Mouse (Mus musculus) liver, adult 2 months (tissue): ENCODE data around the gene Usp7. TPM values are rescaled to one million over a fixed set of nuclear protein-coding genes. Genes with fewer than 3 reads are reported as not detected.
A peak's percentile ranks its signal among the peaks of the same experiment; 100 is the strongest.

ENCODE experiments used
- DNase-seq: peaks from one replicate; pipeline ENCODE4 v3.0.0-alpha.2; 2011; ENCODE audit warnings: low read depth, low spot score; ENCODE audit errors: extremely low read depth
- H3K27ac ChIP-seq: fragments of 200-500 bp; replicated peaks from 2 replicates; pipeline ENCODE4 v1.5.1; 2012; ENCODE audit warnings: low read depth, mild to moderate bottlenecking, control low read depth, inconsistent platforms, low read length; ENCODE audit not compliant: insufficient read depth
- H3K27me3 ChIP-seq: fragments of 200-500 bp; 2 replicates; pipeline ENCODE4 v1.6.1; 2012; ENCODE audit warnings: mild to moderate bottlenecking, moderate library complexity, low read length, inconsistent platforms; ENCODE audit not compliant: control insufficient read depth, insufficient read depth
- H3K36me3 ChIP-seq: fragments of 200-500 bp; 2 replicates; pipeline ENCODE4 v1.6.1; 2012; ENCODE audit warnings: low read length, inconsistent platforms; ENCODE audit not compliant: control insufficient read depth, insufficient read depth
- H3K4me1 ChIP-seq: fragments of 200-500 bp; 2 replicates; pipeline ENCODE4 v1.6.1; 2011; ENCODE audit warnings: low read length; ENCODE audit not compliant: control insufficient read depth, insufficient read depth
- H3K4me3 ChIP-seq: fragments of 200-500 bp; 2 replicates; pipeline ENCODE4 v1.5.1; 2011; ENCODE audit warnings: low read depth, mild to moderate bottlenecking, control low read depth, low read length, moderate library complexity; ENCODE audit not compliant: insufficient read depth
- H3K79me2 ChIP-seq: fragments of 200-500 bp; 2 replicates; pipeline ENCODE4 v1.6.1; 2012; ENCODE audit warnings: inconsistent platforms, mild to moderate bottlenecking, low read length, moderate library complexity; ENCODE audit not compliant: control insufficient read depth, insufficient read depth
- H3K9ac ChIP-seq: fragments of 200-500 bp; 2 replicates; pipeline ENCODE4 v1.6.1; 2012; ENCODE audit warnings: low read depth, mild to moderate bottlenecking, control low read depth, inconsistent platforms, low read length
- CTCF ChIP-seq: fragments of 200-500 bp; IDR thresholded peaks from 2 replicates; pipeline ENCODE4 v1.5.1; 2011; ENCODE audit warnings: low read depth, low read length, control low read depth
- POLR2A ChIP-seq: fragments of 200-500 bp; IDR thresholded peaks from 2 replicates; pipeline ENCODE4 v1.6.1; 2011; ENCODE audit warnings: low read length, control low read depth; ENCODE audit not compliant: insufficient read depth; ENCODE audit errors: extremely low read depth
- WGBS: fragments of 180-500 bp; shearing (Covaris S2); methylation state at CpG from one replicate; pipeline ENCODE4 v1.1.7; 2018; 5-methylcytosine and 5-hydroxymethylcytosine counted together
- polyA plus RNA-seq: library from polyadenylated mRNA; depleted of rRNA; stranded (reverse); fragments of >200 nt; gene quantifications from 2 replicates; pipeline ENCODE4 v1.2.3, GENCODE M21; 2012
- total RNA-seq: library from RNA; depleted of rRNA; stranded (reverse); fragments of >200 nt; gene quantifications from 2 replicates; pipeline ENCODE4 v1.2.3, GENCODE M21; 2014

Usp7 gene
- total and polyA plus RNA-seq, 2 experiments = 12.5 to 41.5 TPM

DNA sequence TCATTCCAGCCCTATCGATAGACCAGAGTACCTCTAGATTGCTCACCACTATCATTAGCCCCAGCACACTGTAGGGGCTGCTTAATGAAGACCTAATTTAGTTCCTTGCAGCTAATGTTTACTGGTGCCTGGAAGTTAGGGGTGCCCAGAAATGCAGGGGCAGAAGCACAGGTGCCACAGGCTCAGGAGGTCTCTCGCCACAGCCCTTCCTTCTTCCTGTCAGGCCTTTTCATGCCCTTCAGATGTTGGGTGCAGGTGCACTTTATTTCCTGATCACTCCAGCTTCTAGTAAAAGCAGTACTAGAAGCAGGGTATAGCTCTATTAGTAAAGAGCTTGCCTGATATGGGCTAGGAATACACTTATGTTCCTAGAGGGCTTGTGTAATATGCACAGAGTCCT, 46.4 kb downstream of the Usp7 start:
- H3K79me2 ChIP-seq = no peaks in the 10 kb centered on the region
- no peaks in the 10 kb centered on the region for H3K36me3 ChIP-seq
- TF ChIP-seq POLR2A = no peak
- no peak for TF ChIP-seq CTCF
- no peaks in the 10 kb centered on the region for H3K27me3 ChIP-seq
- H3K9ac ChIP-seq = no peak overlapping the region
- H3K27ac ChIP-seq = no peak overlapping the region
- no peaks in the 10 kb centered on the region for H3K4me1 ChIP-seq
- no peak for DNase-seq
- H3K4me3 ChIP-seq = no peak overlapping the region
- WGBS = 98% methylated on average over 2 of the region's 2 CpGs

- Histone ChIP-seq H3K27ac (no peak overlapping the region), H3K4me1 (no peaks in the 10 kb centered on the region), H3K9ac (no peak overlapping the region), H3K27me3 (no peaks in the 10 kb centered on the region), H3K4me3 (no peak overlapping the region), H3K36me3 (no peaks in the 10 kb centered on the region), H3K79me2 (no peaks in the 10 kb centered on the region)
- TF ChIP-seq POLR2A (no peak), CTCF (no peak)
- DNase-seq = no peak
- WGBS = 79% methylated on average over 3 of the region's 3 CpGs
Measured at GRCm38 (mm10) chr16:8743989-8744388, 48.1 kb downstream of the Usp7 start.

DNA sequence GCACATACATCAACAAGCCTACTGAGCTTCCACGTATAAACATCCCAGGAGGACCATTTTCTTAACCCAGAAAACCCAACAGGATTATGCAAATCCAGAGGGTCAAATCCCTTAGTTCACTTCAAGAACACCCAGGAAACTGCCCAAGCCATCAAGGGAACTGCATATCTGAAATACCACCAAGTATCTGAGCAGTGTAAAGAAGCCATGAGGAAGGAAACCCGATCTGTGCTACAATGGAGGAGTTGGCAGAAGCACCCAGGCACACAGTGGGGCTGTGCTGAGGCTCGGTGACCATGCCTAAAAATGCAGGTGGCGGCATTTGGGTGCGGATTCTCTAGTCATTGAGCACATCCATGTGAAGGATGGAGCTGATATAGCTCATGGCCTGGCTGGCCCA, 50.4 kb downstream of the Usp7 start:
- Histone ChIP-seq H3K36me3 (no peaks in the 10 kb centered on the region), H3K27ac (no peak overlapping the region), H3K27me3 (no peaks in the 10 kb centered on the region), H3K9ac (no peak overlapping the region), H3K4me3 (no peak overlapping the region), H3K4me1 (peaks cover 4% of the 10 kb centered on the region), H3K79me2 (peaks cover 12% of the 10 kb centered on the region; the same call in 1 of the 2 replicates)
- DNase-seq = no peak
- WGBS = 91% methylated on average over 5 of the region's 5 CpGs
- TF ChIP-seq CTCF (no peak), POLR2A (no peak)

GRCm38 (mm10) chr16:8741110-8741509, 51.0 kb downstream of the Usp7 start:
- TF ChIP-seq POLR2A (no peak), CTCF (no peak)
- H3K36me3 ChIP-seq = no peaks in the 10 kb centered on the region
- 37% methylated on average over 1 of the region's 1 CpGs for WGBS
- no peak overlapping the region for H3K9ac ChIP-seq
- H3K79me2 ChIP-seq = peaks cover 16% of the 10 kb centered on the region
- H3K4me1 ChIP-seq = peaks cover 5% of the 10 kb centered on the region
- no peak overlapping the region for H3K4me3 ChIP-seq
- no peak for DNase-seq
- no peak overlapping the region for H3K27ac ChIP-seq
- H3K27me3 ChIP-seq = no peaks in the 10 kb centered on the region

DNA sequence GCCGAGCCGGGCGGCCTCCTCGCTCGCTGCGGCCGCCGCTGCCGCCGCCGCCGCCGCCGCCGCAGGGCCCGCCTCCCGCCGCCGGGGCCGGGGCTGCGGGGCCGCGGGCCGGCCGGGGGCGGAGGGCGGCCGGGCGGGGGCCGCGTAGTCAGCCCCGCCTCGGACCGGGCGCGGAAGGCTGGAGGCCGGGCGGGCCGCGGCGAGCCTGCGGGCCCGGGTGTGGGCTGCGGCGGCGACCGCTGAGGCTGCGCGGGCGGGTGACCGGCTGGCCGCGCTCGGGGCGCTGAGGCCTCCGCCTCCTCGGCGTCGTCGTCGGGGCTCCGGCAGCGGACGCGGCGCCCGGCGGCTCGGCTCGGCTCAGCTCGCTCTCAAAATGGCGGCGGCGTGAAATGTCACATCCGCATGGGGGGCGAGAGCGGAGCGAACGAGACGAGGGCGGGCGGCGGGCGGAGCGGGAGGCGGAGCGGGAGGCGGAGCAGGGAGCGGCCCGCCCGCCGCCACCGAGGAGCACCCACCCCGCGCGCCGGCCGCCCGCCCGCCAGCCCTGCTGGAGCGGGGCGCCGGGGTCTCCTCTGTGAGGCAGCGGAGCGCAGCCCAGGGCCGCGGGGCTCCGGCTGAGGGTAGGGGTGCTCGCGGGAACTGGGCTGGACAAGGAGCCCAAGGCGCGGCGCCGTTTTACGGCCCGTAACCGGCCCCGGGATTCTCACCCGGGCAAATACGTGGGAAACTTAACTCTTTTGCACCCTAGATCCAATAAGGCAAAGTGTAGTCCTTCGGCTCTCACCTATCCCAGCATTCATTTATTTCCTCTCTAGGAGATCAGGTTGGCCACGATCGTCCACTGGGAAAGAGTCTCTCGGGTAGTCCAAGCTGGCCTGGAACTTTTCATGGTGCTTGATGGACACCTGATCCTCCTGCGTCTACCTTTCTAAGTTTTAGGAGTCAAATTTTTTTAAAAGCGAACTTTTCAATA, 53.3 kb downstream of the Usp7 start:
- DNase-seq = peak; percentile 54
- Histone ChIP-seq H3K79me2 (peaks cover 38% of the 10 kb centered on the region), H3K4me3 (peak overlapping the region; percentile 89), H3K36me3 (no peaks in the 10 kb centered on the region), H3K9ac (peak overlapping the region; percentile 99), H3K4me1 (peaks cover 20% of the 10 kb centered on the region), H3K27me3 (no peaks in the 10 kb centered on the region), H3K27ac (peak overlapping the region; percentile 92)
- 8% methylated on average over 103 of the region's 126 CpGs for WGBS
- TF ChIP-seq CTCF (no peak), POLR2A (peak; percentile 58)
